Mouse (Mus musculus): ENCODE data around the gene 4931428L18Rik.

4931428L18Rik gene

GRCm38 (mm10) chr1:31222564-31222963 lies at the start of gene 4931428L18Rik, which contains the start of gene Pih1d3:
4931428L18Rik (minus strand) TSS chr1:31222684.
Pih1d3 (plus strand) TSS chr1:31222838.
- DNase-seq (ENCODE audit: low spot score in 2 of 2), result no peak

DNA sequence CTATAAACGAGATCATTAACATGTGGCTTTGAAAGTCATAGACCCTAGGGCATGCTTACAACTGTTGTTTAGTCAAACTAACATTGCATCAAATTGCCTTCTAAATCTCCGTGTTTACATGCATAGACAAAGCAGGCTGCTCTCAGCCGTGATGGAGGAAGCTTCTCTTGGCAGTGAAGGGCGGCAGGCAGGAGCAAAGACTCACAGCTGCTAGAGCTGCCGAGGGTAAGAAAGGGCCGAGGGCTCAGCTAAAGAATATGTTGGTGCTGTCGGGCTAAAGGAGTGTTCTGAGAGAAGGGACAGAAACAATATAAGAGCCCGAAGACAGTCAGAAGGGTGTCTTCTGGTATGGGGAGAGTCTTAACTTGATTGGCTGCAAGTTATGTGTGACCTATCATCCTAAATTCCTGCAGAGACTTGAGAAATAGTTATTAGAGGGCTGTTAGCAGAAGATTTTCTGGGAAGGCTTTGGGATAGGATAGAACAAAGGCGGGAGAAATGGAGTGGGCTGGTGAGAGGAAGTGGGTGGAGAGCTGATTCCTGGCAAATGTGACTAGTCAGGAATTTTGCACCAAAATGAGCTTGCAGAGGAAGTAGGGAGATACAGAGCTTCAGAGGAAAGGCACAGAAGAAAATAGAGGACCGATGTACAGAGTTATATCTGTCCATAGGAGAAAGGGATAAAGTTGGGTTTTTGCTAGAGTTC lies 37.9 kb upstream of the 4931428L18Rik start:
- no peak for DNase-seq (ENCODE audit: low spot score in 2 of 2)

DNA sequence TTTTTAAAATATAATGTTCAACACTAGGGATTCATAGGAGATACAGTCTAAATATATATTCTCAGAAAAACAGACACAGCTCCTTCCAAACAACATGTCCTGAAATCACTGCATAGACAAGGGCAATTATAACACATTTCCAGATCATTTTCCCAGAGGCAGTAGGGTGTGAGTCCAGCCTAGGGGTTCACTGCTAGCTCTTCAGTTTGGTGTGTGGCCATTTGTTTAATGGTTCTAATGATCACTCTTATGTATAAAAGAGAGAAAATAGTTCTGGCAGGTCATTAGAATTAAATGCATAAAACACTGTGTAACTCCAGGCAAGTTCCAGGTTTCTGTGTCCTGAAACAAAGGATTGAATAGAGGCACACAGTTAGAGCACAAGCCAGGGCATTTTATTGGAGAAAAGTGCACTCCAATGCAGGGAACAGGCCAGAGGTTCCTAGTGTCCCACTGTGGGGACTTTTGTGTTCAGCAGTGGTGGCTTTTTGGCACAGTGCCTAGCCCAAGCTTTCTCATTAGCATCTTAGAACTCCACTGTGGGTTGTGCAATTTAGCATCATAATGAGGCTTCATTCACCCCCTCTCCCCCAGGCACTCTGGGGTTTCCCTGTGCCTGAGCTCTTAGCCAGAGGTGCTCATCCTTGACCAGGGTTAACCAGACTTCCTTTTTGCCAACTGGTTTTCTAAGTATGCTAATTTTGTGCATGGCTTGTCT lies 11.0 kb upstream of the 4931428L18Rik start:
- peak in 1 of 2 experiments; percentile 8 for DNase-seq (ENCODE audit: low spot score in 2 of 2)

- no peak for DNase-seq (ENCODE audit: low spot score in 2 of 2)
These were observed 1.8 kb downstream of the 4931428L18Rik start for GRCm38 (mm10) chr1:31220599-31221250.

GRCm38 (mm10) chr1:31214831-31215230 lies 7.7 kb downstream of the 4931428L18Rik start:
- DNase-seq (ENCODE audit: low spot score in 2 of 2), result no peak

DNA sequence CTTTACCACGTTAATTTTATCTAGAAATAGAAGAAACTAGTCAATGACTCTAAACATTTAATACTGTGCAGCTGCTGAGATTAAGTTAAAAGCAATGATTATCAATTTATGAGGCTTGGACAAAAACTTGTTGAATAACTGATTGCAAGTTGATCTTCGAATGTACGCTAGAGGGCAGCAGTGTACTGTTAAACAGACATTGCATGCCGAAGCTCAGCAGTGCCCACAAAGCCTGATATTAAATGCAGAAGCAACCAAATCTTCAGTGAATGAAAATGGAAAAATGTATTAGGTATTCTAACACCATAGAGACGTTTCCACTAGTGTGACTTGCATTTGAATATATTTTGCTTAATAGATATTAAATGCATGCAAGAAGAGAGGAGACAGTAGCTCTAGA lies 12.3 kb downstream of the 4931428L18Rik start:
- DNase-seq (ENCODE audit: low spot score in 2 of 2), result peak in 1 of 2 experiments; percentile 41

DNA sequence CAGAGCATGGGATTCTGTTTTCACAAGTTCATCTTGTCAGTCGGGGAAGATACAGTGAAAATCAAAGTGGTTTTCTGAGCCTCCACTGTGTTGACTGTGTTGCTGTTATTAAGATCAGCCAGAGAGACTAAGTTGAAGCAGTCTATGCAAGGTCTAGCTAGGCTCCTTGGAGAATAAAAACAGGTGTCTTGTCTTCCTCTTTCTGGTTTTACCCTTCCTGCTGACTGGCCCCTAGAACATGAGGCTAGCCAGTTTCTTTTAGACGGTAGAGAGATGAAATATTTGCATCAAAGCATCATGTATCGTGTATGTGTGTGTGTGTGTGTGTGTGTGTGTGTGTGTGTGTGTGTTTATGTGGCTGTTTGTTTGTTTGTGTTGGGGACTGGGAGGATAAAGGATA lies 16.7 kb downstream of the 4931428L18Rik start:
- DNase-seq (ENCODE audit: low spot score in 2 of 2), result no peak

GRCm38 (mm10) chr1:31205346-31205745 lies 17.1 kb downstream of the 4931428L18Rik start:
- DNase-seq (ENCODE audit: low spot score in 2 of 2), result no peak

- DNase-seq (ENCODE audit: low spot score in 2 of 2), result no peak
These were observed 18.7 kb downstream of the 4931428L18Rik start for GRCm38 (mm10) chr1:31203771-31204170.

- DNase-seq (ENCODE audit: low spot score in 2 of 2), result no peak
These were observed 25.5 kb downstream of the 4931428L18Rik start for GRCm38 (mm10) chr1:31196959-31197358.

- no peak for DNase-seq (ENCODE audit: low spot score in 2 of 2)
These were observed 26.9 kb downstream of the 4931428L18Rik start for GRCm38 (mm10) chr1:31195633-31196032.

- DNase-seq (ENCODE audit: low spot score in 2 of 2), result no peak
These were observed 32.1 kb downstream of the 4931428L18Rik start for GRCm38 (mm10) chr1:31190237-31190866.

GRCm38 (mm10) chr1:31178264-31178663 lies 44.2 kb downstream of the 4931428L18Rik start:
- DNase-seq (ENCODE audit: low spot score in 2 of 2), result no peak

- DNase-seq (ENCODE audit: low spot score in 2 of 2), result no peak
These were observed 46.4 kb downstream of the 4931428L18Rik start, which contains the start of gene Lgsn for GRCm38 (mm10) chr1:31176101-31176500. Lgsn (plus strand) TSS chr1:31176401.

GRCm38 (mm10) chr1:31175401-31175800 lies 47.1 kb downstream of the 4931428L18Rik start:
- DNase-seq (ENCODE audit: low spot score in 2 of 2), result no peak

DNA sequence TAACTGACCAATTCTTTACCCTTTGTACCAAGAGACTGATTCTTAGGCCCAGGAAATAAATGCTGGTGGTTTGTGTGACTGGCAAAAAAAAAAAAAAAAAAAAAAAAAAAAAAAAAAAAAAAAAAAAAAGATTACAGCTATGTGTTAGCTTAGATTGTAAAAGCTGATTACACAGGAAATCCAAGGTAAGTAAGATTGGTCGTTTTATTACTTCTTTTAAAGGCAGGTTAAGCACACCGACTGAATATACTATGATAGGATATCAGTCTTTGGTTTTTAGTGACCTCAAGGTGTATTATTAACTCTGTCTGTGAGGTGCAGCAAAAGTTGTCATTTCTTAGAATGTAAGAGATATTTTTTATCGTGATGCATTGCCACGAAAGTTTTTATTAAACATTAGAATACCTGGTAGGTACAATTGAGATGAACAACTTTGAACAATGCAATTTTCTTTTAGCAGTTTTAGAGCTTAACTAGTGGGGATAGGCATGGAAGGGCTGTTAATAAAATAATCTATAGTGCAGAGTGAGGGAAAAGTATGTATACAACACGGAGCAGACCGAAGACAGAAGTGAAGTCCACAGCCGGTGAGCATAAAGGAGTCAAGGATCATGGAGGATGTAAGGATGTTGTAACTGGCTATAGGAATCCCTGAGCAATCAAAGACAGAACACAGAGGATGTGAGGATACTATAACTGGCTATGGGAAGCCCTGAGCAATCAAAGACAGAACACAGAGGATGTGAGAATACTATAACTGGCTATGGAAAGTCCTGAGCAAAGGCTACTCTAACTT lies 57.0 kb downstream of the 4931428L18Rik start:
- no peak for DNase-seq (ENCODE audit: low spot score in 2 of 2)

DNA sequence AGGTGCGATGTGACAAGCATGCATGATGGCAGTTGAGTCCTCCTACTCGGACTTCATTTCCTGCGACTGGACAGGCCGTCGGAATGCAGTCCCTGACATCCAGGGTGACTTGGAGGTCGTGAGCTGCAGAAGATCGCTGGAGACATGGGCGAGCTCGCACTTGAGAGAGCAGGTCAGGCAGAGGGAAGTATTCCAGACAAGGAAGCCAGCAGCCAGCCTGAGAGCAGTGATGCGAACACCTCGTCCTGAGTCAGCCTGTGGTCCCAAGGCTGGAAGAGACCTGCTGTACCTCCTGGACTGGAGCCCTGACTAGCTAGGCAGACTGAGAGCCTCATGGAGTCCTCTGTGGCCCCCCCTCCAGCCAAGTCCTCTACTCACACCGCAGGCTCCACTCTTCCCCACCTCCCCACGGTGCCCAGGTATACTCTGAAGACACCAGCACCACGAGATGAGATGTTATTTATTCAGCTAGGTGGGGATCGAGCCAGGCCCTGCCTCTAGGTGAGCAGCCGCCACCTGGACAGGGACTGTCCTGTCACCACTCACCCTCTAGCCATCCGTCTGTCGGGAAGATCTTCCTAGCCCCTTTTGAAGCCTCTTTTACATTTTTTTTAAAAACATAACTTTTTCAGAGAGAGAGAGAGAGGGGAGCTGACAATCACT lies 57.8 kb downstream of the 4931428L18Rik start:
- DNase-seq (ENCODE audit: low spot score in 2 of 2), result no peak

DNA sequence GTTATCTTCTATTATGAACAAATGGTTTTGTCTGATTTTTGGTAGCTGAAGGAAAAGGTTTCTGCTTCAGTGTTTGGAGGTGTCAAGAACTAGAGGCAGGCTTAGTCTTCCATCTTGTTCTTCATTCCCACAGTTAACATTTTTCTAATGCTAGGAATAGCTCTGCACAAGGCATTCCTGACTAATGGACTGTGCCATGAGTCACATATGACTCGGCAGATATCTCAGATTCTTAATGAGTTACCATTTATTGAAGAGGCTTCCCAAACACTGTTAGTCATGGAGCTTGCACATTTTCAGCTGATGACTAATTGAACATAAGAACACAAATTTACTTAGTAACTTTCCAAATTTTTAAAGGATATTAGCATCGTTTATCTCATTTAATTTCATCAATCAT lies 65.6 kb downstream of the 4931428L18Rik start:
- no peak for DNase-seq (ENCODE audit: low spot score in 2 of 2)

- no peak for DNase-seq (ENCODE audit: low spot score in 2 of 2)
These were observed 66.3 kb downstream of the 4931428L18Rik start for GRCm38 (mm10) chr1:31156185-31156584.

GRCm38 (mm10) chr1:31153793-31154349 lies 68.6 kb downstream of the 4931428L18Rik start:
- DNase-seq (ENCODE audit: low spot score in 2 of 2), result peak; percentile 13 to 16

All from frontal cortex, postnatal 14 days (tissue).